Mouse (Mus musculus): ENCODE data around the gene Focad.

Focad gene

GRCm38 (mm10) chr4:88094062-88094767 is at the start of gene Focad:
Gene Focad (plus strand): TSS chr4:88094629.
- in situ Hi-C loops (cut with MboI, MseI) = no loop called here

- in situ Hi-C loops (cut with MboI, MseI) = loop anchor here (25.0 kb wide), 2 partner anchors 492 to 658 kb away; no protein-coding TSS in a partner anchor
Observed at GRCm38 (mm10) chr4:88045151-88045550, 49.3 kb upstream of the Focad start.

GRCm38 (mm10) chr4:88046280-88046679 is 48.1 kb upstream of the Focad start:
- in situ Hi-C loops (cut with MboI, MseI) = loop anchor here (25.0 kb wide), 2 partner anchors 491 to 659 kb away; no protein-coding TSS in a partner anchor

- in situ Hi-C loops (cut with MboI, MseI) = no loop called here
Observed at GRCm38 (mm10) chr4:88075388-88075787, 19.0 kb upstream of the Focad start.

- in situ Hi-C loops (cut with MboI, MseI) = no loop called here
Observed at GRCm38 (mm10) chr4:88078983-88079382, 15.4 kb upstream of the Focad start.

GRCm38 (mm10) chr4:88081417-88081816 is 13.0 kb upstream of the Focad start:
- in situ Hi-C loops (cut with MboI, MseI) = no loop called here

- in situ Hi-C loops (cut with MboI, MseI) = no loop called here
Observed at GRCm38 (mm10) chr4:88081885-88082284, 12.5 kb upstream of the Focad start.

- in situ Hi-C loops (cut with MboI, MseI) = no loop called here
Observed at GRCm38 (mm10) chr4:88082381-88082780, 12.0 kb upstream of the Focad start.

- in situ Hi-C loops (cut with MboI, MseI) = no loop called here
Observed at GRCm38 (mm10) chr4:88083781-88084180, 10.6 kb upstream of the Focad start.

- in situ Hi-C loops (cut with MboI, MseI) = no loop called here
Observed at GRCm38 (mm10) chr4:88090316-88090715, 4.1 kb upstream of the Focad start.

GRCm38 (mm10) chr4:88094768-88095420 is 465 bp downstream of the Focad start:
- in situ Hi-C loops (cut with MboI, MseI) = no loop called here

- in situ Hi-C loops (cut with MboI, MseI) = no loop called here
Observed at GRCm38 (mm10) chr4:88095693-88096092, 1.3 kb downstream of the Focad start.

- in situ Hi-C loops (cut with MboI, MseI) = no loop called here
Observed at GRCm38 (mm10) chr4:88108585-88108984, 14.2 kb downstream of the Focad start.

GRCm38 (mm10) chr4:88117331-88117730 is 22.9 kb downstream of the Focad start:
- in situ Hi-C loops (cut with MboI, MseI) = no loop called here

GRCm38 (mm10) chr4:88117942-88118341 is 23.5 kb downstream of the Focad start:
- in situ Hi-C loops (cut with MboI, MseI) = no loop called here

GRCm38 (mm10) chr4:88118750-88119395 is 24.4 kb downstream of the Focad start:
- in situ Hi-C loops (cut with MboI, MseI) = no loop called here

GRCm38 (mm10) chr4:88120091-88120490 is 25.7 kb downstream of the Focad start:
- in situ Hi-C loops (cut with MboI, MseI) = no loop called here

- in situ Hi-C loops (cut with MboI, MseI) = no loop called here
Observed at GRCm38 (mm10) chr4:88122472-88122871, 28.0 kb downstream of the Focad start.

GRCm38 (mm10) chr4:88135936-88136335 is 41.5 kb downstream of the Focad start:
- in situ Hi-C loops (cut with MboI, MseI) = no loop called here

- in situ Hi-C loops (cut with MboI, MseI) = no loop called here
Observed at GRCm38 (mm10) chr4:88136528-88136927, 42.1 kb downstream of the Focad start.

- in situ Hi-C loops (cut with MboI, MseI) = no loop called here
Observed at GRCm38 (mm10) chr4:88138366-88138917, 44.0 kb downstream of the Focad start.

- in situ Hi-C loops (cut with MboI, MseI) = no loop called here
Observed at GRCm38 (mm10) chr4:88149462-88149861, 55.0 kb downstream of the Focad start.

Data from T-helper 2 cell (primary cell).